Mouse (Mus musculus) lung, adult 2 months (tissue): Measurements from ENCODE around the gene Zfp605.

Experiments used
- CTCF ChIP-seq: fragments of 200-500 bp; IDR thresholded peaks from 2 replicates; pipeline ENCODE4 v1.5.1; 2011; ENCODE audit warnings: mild to moderate bottlenecking, low read length, control low read depth; ENCODE audit not compliant: insufficient read depth
- POLR2A ChIP-seq: fragments of 200-500 bp; IDR thresholded peaks from 2 replicates; pipeline ENCODE4 v1.6.1; 2011; ENCODE audit warnings: low read depth, mild to moderate bottlenecking, control low read depth, low read length, borderline replicate concordance; ENCODE audit errors: extremely low read depth

- TF ChIP-seq POLR2A (no peak), CTCF (no peak)
Observed at GRCm38 (mm10) chr5:110099656-110100580, 10.0 kb upstream of the Zfp605 start, which contains the start of gene Plcxd1.
